Mouse (Mus musculus) midbrain, embryonic 16.5 days (tissue): ENCODE results near the gene Shf. TPM values are rescaled to one million over a fixed set of nuclear protein-coding genes. Genes with fewer than 3 reads are reported as not detected.

ENCODE experiments used
- ATAC-seq: fragments of 200-750 bp; cut with Nextera tagmentation; 2 replicates; pipeline ENCODE4 v1.8.0; 2017; ENCODE audit warnings: moderate TSS enrichment
- H3K27ac ChIP-seq: fragments of 300-500 bp; sonication (generic); 2 replicates; pipeline ENCODE4 v1.5.1; 2014; ENCODE audit warnings: mild to moderate bottlenecking, low read length, mixed read lengths
- H3K27me3 ChIP-seq: fragments of 300-500 bp; sonication (generic); 2 replicates; pipeline ENCODE4 v1.6.1; 2014; ENCODE audit warnings: low read depth, low read length, mixed read lengths; ENCODE audit not compliant: control insufficient read depth, insufficient read depth
- H3K36me3 ChIP-seq: fragments of 300-500 bp; sonication (generic); 2 replicates; pipeline ENCODE4 v1.6.1; 2014; ENCODE audit warnings: mild to moderate bottlenecking, low read length, moderate library complexity, mixed read lengths; ENCODE audit not compliant: control insufficient read depth, insufficient read depth
- H3K4me1 ChIP-seq: fragments of 300-500 bp; sonication (generic); 2 replicates; pipeline ENCODE4 v1.6.1; 2014; ENCODE audit warnings: mild to moderate bottlenecking, low read length, mixed read lengths; ENCODE audit not compliant: control insufficient read depth, insufficient read depth
- H3K4me2 ChIP-seq: fragments of 300-500 bp; sonication (generic); 2 replicates; pipeline ENCODE4 v1.6.1; 2014; ENCODE audit warnings: mild to moderate bottlenecking, low read length, mixed read lengths
- H3K4me3 ChIP-seq: fragments of 300-500 bp; sonication (generic); 2 replicates; pipeline ENCODE4 v1.5.1; 2014; ENCODE audit warnings: low read depth, mild to moderate bottlenecking, low read length, moderate library complexity, mixed read lengths
- H3K9ac ChIP-seq: fragments of 300-500 bp; sonication (generic); 2 replicates; pipeline ENCODE4 v1.6.1; 2014; ENCODE audit warnings: low read depth, low read length, mixed read lengths
- H3K9me3 ChIP-seq: fragments of 300-500 bp; sonication (generic); replicated peaks from 2 replicates; pipeline ENCODE4 v1.6.1; 2014; ENCODE audit warnings: mild to moderate bottlenecking, low read length, mixed read lengths; ENCODE audit not compliant: control insufficient read depth, poor library complexity, severe bottlenecking
- WGBS: fragments of 180-500 bp; shearing (Covaris S2); extraction: QIAGEN DNeasy Blood & Tissue Kit; methylation state at CpG from one replicate; pipeline ENCODE4 v1.1.7; 2014; 5-methylcytosine and 5-hydroxymethylcytosine counted together
- polyA plus RNA-seq: library from polyadenylated mRNA; unstranded; fragments of >200 nt; fragmentation: Nextera tagmentation; extraction: Ambion mirVana; gene quantifications from 2 replicates; pipeline ENCODE4 v1.2.1, GENCODE M21; 2015

Shf gene
- polyA plus RNA-seq, 1 experiment from 2014 or later = 9.5 TPM

- H3K36me3 ChIP-seq = peaks cover 15% of the 10 kb centered on the region; the same call in 1 of the 2 replicates
- 44% methylated on average over 12 of the region's 12 CpGs for WGBS
- peaks cover 24% of the 10 kb centered on the region for H3K4me1 ChIP-seq
- 0 out of 2 replicates have a peak overlapping the region, but pooled peaks have one; percentile 4 for H3K9ac ChIP-seq
- H3K4me2 ChIP-seq = no peak overlapping the region
- H3K27me3 ChIP-seq = no peaks in the 10 kb centered on the region
- H3K9me3 ChIP-seq = no peaks in the 10 kb centered on the region
- no peak overlapping the region for H3K4me3 ChIP-seq
- no peak overlapping the region for H3K27ac ChIP-seq
- ATAC-seq = no peak
Measured at GRCm38 (mm10) chr2:122354191-122354929, 14.6 kb downstream of the Shf start.

- H3K27ac ChIP-seq = no peak overlapping the region
- no peak overlapping the region for H3K9ac ChIP-seq
- peaks cover 15% of the 10 kb centered on the region; the same call in 1 of the 2 replicates for H3K36me3 ChIP-seq
- no peak overlapping the region for H3K4me3 ChIP-seq
- no peak overlapping the region for H3K4me2 ChIP-seq
- H3K4me1 ChIP-seq = peaks cover 29% of the 10 kb centered on the region
- no peaks in the 10 kb centered on the region for H3K27me3 ChIP-seq
- WGBS = 89% methylated on average over 8 of the region's 8 CpGs
- H3K9me3 ChIP-seq = no peaks in the 10 kb centered on the region
- no peak for ATAC-seq
Measured at GRCm38 (mm10) chr2:122353765-122354164, 15.2 kb downstream of the Shf start.

DNA sequence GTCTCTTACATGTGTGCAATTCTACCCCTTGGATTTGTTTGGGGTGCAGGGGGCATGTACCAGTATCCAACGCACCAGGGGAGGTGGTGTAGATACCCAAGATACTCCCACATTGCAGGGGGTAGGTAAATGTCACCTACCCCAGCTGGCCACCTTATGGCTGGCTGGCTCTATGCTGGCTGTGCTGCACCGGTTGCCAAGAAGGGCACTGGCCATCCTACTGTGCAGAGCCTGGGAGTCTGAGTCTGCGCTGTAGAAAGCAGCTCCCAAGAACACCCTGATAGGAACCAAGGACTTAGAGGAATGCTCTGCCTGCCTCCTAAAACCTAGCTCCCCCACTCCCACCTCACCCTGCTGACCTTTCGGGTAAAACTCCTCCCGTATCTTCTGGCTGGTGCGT, 16.0 kb downstream of the Shf start:
- Histone ChIP-seq H3K9ac (no peak overlapping the region), H3K9me3 (no peaks in the 10 kb centered on the region), H3K4me2 (no peak overlapping the region), H3K4me3 (no peak overlapping the region), H3K27me3 (no peaks in the 10 kb centered on the region), H3K36me3 (peaks cover 15% of the 10 kb centered on the region; the same call in 1 of the 2 replicates), H3K4me1 (peaks cover 32% of the 10 kb centered on the region), H3K27ac (peak overlapping the region; percentile 51; the same call in 1 of the 2 replicates)
- no peak for ATAC-seq
- WGBS = 79% methylated on average over 6 of the region's 6 CpGs

DNA sequence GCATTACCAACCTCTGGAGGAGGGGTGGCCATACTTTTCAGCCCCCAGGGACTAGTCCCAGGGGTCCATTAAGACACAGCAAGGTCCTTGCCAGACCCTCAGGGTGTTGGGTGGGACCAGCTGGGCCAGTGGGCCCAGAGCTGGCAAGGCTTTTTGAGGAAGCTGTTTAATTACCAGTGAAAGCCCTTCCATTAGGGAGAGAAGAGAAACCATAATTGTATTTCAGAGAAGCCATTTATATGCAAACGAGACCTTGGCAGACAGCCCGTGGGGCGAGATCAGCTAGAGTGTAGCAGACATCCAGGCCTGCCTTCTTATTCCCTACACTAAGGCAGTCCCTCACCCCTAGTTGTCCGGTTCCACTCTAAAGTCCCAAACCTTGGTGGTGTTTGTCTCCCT, 17.0 kb downstream of the Shf start:
- H3K27me3 ChIP-seq = no peaks in the 10 kb centered on the region
- H3K27ac ChIP-seq = peak overlapping the region; percentile 81
- ATAC-seq = peak; percentile 16; the same call in 1 of the 2 replicates
- no peak overlapping the region for H3K4me3 ChIP-seq
- WGBS = 15% methylated on average over 4 of the region's 4 CpGs
- no peak overlapping the region for H3K9ac ChIP-seq
- H3K36me3 ChIP-seq = peaks cover 11% of the 10 kb centered on the region; the same call in 1 of the 2 replicates
- no peak overlapping the region for H3K4me2 ChIP-seq
- H3K4me1 ChIP-seq = peaks cover 36% of the 10 kb centered on the region
- H3K9me3 ChIP-seq = no peaks in the 10 kb centered on the region

DNA sequence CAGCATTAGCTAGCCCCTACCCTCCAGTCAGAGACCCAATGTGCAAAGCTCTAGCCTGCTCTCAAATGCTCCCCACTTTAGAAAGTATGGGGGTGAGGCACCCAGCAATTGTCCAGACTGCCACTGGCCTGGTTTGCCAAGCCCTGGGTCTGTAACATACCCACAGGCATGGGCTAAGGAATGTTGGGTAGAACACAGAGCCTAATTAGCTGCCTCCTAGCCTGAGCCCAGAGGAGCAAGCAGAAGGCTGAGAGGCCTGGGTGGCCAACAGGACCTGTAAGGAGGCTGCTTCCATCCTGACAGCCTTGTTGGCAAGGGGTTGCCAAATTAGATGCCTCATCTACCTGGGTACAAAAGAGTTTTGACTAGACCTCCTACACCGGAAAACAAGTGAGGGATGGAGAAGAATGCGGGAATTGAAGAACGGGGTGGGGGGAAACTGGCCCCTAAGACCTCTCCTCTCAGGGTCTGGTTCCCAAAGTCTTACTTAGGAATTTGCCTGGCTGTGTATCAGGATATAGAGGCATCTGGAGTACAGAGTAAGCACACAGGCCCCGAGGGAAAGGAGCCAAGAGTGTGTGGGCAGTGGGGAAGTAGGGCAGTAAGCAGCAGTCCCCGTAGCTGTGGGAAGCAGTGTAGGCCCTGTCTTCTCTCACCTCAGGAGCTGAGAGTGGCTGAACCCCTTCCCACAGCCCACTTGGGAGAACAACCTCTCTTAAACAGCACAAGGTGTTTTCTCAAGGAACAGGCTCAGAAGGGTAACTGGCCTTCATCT, 17.6 kb downstream of the Shf start:
- Histone ChIP-seq H3K9ac (no peak overlapping the region), H3K36me3 (0 out of 2 replicates have a peak, but pooled peaks cover 8% of the 10 kb centered on the region), H3K4me1 (peaks cover 36% of the 10 kb centered on the region), H3K27me3 (no peaks in the 10 kb centered on the region), H3K9me3 (no peaks in the 10 kb centered on the region), H3K4me3 (no peak overlapping the region), H3K27ac (peak overlapping the region; percentile 81), H3K4me2 (no peak overlapping the region)
- WGBS = 54% methylated on average over 5 of the region's 5 CpGs
- no peak for ATAC-seq

DNA sequence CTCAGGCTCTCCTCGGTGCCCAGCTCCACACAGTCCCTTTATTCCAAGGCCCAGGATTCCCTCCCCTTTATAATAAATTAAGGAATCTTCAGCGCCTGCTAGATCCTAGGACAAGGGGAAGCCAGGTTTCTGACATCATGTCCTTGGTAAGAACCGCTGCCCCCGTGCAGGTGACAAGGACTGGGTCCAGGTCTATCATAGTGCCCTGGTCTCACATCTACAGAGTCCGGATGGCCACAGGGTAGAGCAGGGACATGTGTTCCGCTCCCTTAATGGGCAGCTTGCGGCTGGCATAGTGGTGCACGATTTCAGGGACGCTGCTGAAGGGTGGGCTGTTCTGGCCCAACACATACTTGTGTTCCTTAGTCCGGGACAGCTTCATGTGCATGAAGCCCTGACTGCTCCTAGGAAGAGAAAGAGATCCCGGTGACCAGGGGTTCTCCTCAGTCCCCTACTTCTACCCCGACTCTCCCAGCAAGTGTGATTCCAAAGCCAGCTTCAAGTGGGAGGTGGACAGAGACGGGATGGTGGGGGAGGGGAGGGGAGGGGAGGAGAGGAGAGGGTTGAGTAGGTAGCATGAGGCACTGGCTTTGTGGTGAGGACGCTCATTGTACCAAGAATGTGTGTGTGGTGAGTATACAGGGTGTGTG, 19.7 kb downstream of the Shf start:
- H3K4me1 ChIP-seq = peaks cover 36% of the 10 kb centered on the region
- H3K27ac ChIP-seq = peak overlapping the region; percentile 99
- H3K4me3 ChIP-seq = peak overlapping the region; percentile 52
- peak; percentile 54 for ATAC-seq
- H3K9me3 ChIP-seq = no peaks in the 10 kb centered on the region
- H3K4me2 ChIP-seq = peak overlapping the region; percentile 79
- H3K9ac ChIP-seq = peak overlapping the region; percentile 92
- WGBS = 5% methylated on average over 14 of the region's 14 CpGs
- H3K36me3 ChIP-seq = no peaks in the 10 kb centered on the region
- H3K27me3 ChIP-seq = no peaks in the 10 kb centered on the region

DNA sequence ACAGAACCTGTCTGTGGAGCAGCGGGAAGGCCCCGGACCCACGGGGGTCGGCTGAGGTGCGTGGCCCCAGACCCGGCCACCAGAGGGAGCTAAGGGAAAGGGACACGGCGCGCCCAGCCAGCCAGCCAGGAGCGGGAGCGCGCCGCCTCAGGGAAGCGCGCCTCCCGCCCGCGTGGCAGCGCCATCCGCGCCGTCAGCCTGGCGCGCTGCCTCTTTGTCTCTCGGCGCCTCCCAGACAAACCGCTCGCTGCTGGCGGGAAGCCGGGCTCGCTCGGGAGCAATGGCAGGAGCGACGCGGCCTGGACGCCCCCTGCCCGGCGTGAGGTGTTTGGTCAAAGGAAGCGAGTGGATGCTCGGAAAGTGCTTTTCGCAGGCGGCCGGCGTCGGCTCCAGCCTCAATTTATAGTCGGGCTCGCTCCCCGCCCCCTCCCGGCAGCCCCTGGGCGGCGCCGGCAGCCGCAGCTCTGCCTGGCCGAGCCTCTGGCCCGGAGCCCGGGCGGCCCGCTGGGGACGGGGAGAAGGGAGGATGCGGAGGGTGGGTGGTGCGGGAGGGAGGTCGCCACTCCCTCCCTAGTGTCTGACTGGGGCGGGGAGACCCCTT, 20.3 kb downstream of the Shf start:
- WGBS = under 1% methylated on average over 41 of the region's 63 CpGs
- Histone ChIP-seq H3K27me3 (no peaks in the 10 kb centered on the region), H3K9me3 (no peaks in the 10 kb centered on the region), H3K4me1 (peaks cover 36% of the 10 kb centered on the region), H3K36me3 (no peaks in the 10 kb centered on the region), H3K27ac (peak overlapping the region; percentile 99), H3K9ac (peak overlapping the region; percentile 92), H3K4me2 (peak overlapping the region; percentile 79), H3K4me3 (peak overlapping the region; percentile 52)
- ATAC-seq = peak; percentile 83

DNA sequence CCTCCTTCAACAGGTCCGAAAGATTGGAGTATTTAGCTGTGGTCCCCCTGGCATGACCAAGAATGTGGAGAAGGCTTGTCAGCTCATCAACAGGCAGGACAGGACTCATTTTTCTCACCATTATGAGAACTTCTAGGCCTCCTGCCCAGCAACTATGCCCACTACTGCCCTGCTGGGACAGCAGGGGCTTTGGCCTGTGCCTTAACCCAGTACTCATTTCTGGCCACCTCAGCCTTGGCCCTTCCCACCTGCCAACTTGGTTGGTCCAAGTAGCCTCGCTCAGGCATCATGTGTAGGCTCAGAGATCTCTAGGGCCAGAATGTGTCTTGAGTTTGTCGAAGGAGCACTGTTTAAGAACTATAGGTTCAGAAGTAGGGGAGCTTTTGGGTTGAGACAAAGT, 21.7 kb downstream of the Shf start:
- no peaks in the 10 kb centered on the region for H3K27me3 ChIP-seq

More for the DNA sequence above, 21.7 kb downstream of the Shf start:
- Histone ChIP-seq H3K27ac (no peak overlapping the region; the same call in 1 of the 2 replicates), H3K9ac (no peak overlapping the region), H3K4me2 (no peak overlapping the region), H3K36me3 (no peaks in the 10 kb centered on the region), H3K4me3 (no peak overlapping the region), H3K9me3 (no peaks in the 10 kb centered on the region), H3K4me1 (peaks cover 32% of the 10 kb centered on the region)
- ATAC-seq = no peak
- WGBS = 89% methylated on average over 3 of the region's 3 CpGs
